Mouse (Mus musculus) kidney, adult 2 months (tissue): ENCODE measurements around the gene Slc26a9.

Source experiments
- CTCF ChIP-seq: fragments of 200-500 bp; conservative IDR thresholded peaks from 2 replicates; pipeline ENCODE4 v1.5.1; 2011; ENCODE audit warnings: low read depth, mild to moderate bottlenecking, control low read depth, low read length, moderate library complexity, mixed read lengths; ENCODE audit not compliant: insufficient read depth, insufficient read length
- POLR2A ChIP-seq: fragments of 200-500 bp; IDR thresholded peaks from one replicate; pipeline ENCODE4 v1.6.1; 2011; ENCODE audit warnings: low read depth, low read length, control low read depth

GRCm38 (mm10) chr1:131764581-131765338 is 20.9 kb downstream of the Slc26a9 start:
- TF ChIP-seq POLR2A (no peak), CTCF (no peak)
